Mouse (Mus musculus) embryonic facial prominence, embryonic 10.5 days (tissue): ENCODE results near the gene Acsbg2. TPM values are rescaled to one million over a fixed set of nuclear protein-coding genes. Genes with fewer than 3 reads are reported as not detected.

ENCODE experiments used
- DNase-seq: peaks from one replicate; pipeline ENCODE4 v3.0.0-alpha.2; 2017; ENCODE audit warnings: low spot score
- H3K27ac ChIP-seq: fragments of 300-500 bp; sonication (generic); replicated peaks from 2 replicates; pipeline ENCODE4 v1.5.1; 2016; ENCODE audit warnings: mild to moderate bottlenecking
- H3K27me3 ChIP-seq: fragments of 300-500 bp; sonication (generic); replicated peaks from 2 replicates; pipeline ENCODE4 v1.6.1; 2016; ENCODE audit warnings: low read depth, mild to moderate bottlenecking; ENCODE audit not compliant: poor library complexity, severe bottlenecking
- H3K36me3 ChIP-seq: fragments of 300-500 bp; sonication (generic); replicated peaks from 2 replicates; pipeline ENCODE4 v1.6.1; 2016; ENCODE audit warnings: mild to moderate bottlenecking, moderate library complexity
- H3K4me1 ChIP-seq: fragments of 300-500 bp; sonication (generic); 2 replicates; pipeline ENCODE4 v1.6.1; 2016
- H3K4me3 ChIP-seq: fragments of 300-500 bp; sonication (generic); 2 replicates; pipeline ENCODE4 v1.5.1; 2016; ENCODE audit warnings: mild to moderate bottlenecking, moderate library complexity
- H3K9me3 ChIP-seq: fragments of 300-500 bp; sonication (generic); 2 replicates; pipeline ENCODE4 v1.6.1; 2016; ENCODE audit warnings: mild to moderate bottlenecking
- WGBS: fragments of 180-500 bp; shearing (Covaris S2); methylation state at CpG from one replicate; pipeline ENCODE4 v1.1.7; 2016; 5-methylcytosine and 5-hydroxymethylcytosine counted together
- polyA plus RNA-seq: library from polyadenylated mRNA; unstranded; fragments of >200 nt; fragmentation: Nextera tagmentation; extraction: Ambion mirVana; gene quantifications from 2 replicates; pipeline ENCODE4 v1.2.1, GENCODE M21; 2016

The Acsbg2 gene
- polyA plus RNA-seq, 1 experiment from 2014 or later, result not detected

- Histone ChIP-seq H3K27ac (no peak overlapping the region), H3K4me1 (peaks cover 3% of the 10 kb centered on the region; the same call in 1 of the 2 replicates), H3K4me3 (no peak overlapping the region), H3K27me3 (no peaks in the 10 kb centered on the region), H3K9me3 (peaks cover 11% of the 10 kb centered on the region), H3K36me3 (no peaks in the 10 kb centered on the region)
- DNase-seq, result no peak
- WGBS, result 81% methylated on average over 7 of the region's 7 CpGs
Observed at GRCm38 (mm10) chr17:56866071-56866470, 8.2 kb downstream of the Acsbg2 start.

GRCm38 (mm10) chr17:56861197-56861596 lies 13.1 kb downstream of the Acsbg2 start:
- H3K27ac ChIP-seq, result no peak overlapping the region
- peaks cover 3% of the 10 kb centered on the region; the same call in 1 of the 2 replicates for H3K4me1 ChIP-seq
- no peaks in the 10 kb centered on the region for H3K27me3 ChIP-seq
- DNase-seq, result no peak
- no peaks in the 10 kb centered on the region for H3K9me3 ChIP-seq
- 59% methylated on average over 3 of the region's 3 CpGs for WGBS
- no peaks in the 10 kb centered on the region for H3K36me3 ChIP-seq
- H3K4me3 ChIP-seq, result no peak overlapping the region

- no peak for DNase-seq
- Histone ChIP-seq H3K9me3 (no peaks in the 10 kb centered on the region), H3K27me3 (no peaks in the 10 kb centered on the region), H3K36me3 (no peaks in the 10 kb centered on the region), H3K4me1 (peaks cover 3% of the 10 kb centered on the region; the same call in 1 of the 2 replicates), H3K4me3 (no peak overlapping the region), H3K27ac (no peak overlapping the region)
- 72% methylated on average over 7 of the region's 7 CpGs for WGBS
Observed at GRCm38 (mm10) chr17:56858922-56859321, 15.3 kb downstream of the Acsbg2 start.

- no peaks in the 10 kb centered on the region for H3K27me3 ChIP-seq
- H3K4me3 ChIP-seq, result no peak overlapping the region
- H3K4me1 ChIP-seq, result peaks cover 3% of the 10 kb centered on the region; the same call in 1 of the 2 replicates
- DNase-seq, result peak; percentile 69
- 51% methylated on average over 4 of the region's 4 CpGs for WGBS
- H3K36me3 ChIP-seq, result no peaks in the 10 kb centered on the region
- H3K9me3 ChIP-seq, result no peaks in the 10 kb centered on the region
- H3K27ac ChIP-seq, result no peak overlapping the region
Observed at GRCm38 (mm10) chr17:56858216-56858615, 16.0 kb downstream of the Acsbg2 start.

- no peak for DNase-seq
- H3K36me3 ChIP-seq, result no peaks in the 10 kb centered on the region
- H3K4me1 ChIP-seq, result no peaks in the 10 kb centered on the region
- WGBS, result 79% methylated on average over 3 of the region's 3 CpGs
- H3K27me3 ChIP-seq, result no peaks in the 10 kb centered on the region
- no peak overlapping the region for H3K27ac ChIP-seq
- H3K4me3 ChIP-seq, result no peak overlapping the region
- no peaks in the 10 kb centered on the region for H3K9me3 ChIP-seq
Observed at GRCm38 (mm10) chr17:56855421-56855820, 18.8 kb downstream of the Acsbg2 start.

GRCm38 (mm10) chr17:56851167-56851566 lies 23.1 kb downstream of the Acsbg2 start:
- no peak for DNase-seq

GRCm38 (mm10) chr17:56849710-56850109 lies 24.5 kb downstream of the Acsbg2 start:
- Histone ChIP-seq H3K4me3 (no peak overlapping the region), H3K27ac (no peak overlapping the region), H3K4me1 (no peaks in the 10 kb centered on the region; the same call in 1 of the 2 replicates), H3K27me3 (no peaks in the 10 kb centered on the region), H3K9me3 (no peaks in the 10 kb centered on the region), H3K36me3 (no peaks in the 10 kb centered on the region)
- no peak for DNase-seq
- 86% methylated on average over 13 of the region's 13 CpGs for WGBS

More at GRCm38 (mm10) chr17:56851167-56851566, 23.1 kb downstream of the Acsbg2 start:
- no peaks in the 10 kb centered on the region for H3K36me3 ChIP-seq
- no peaks in the 10 kb centered on the region for H3K27me3 ChIP-seq
- no peak overlapping the region for H3K4me3 ChIP-seq
- 81% methylated on average over 3 of the region's 3 CpGs for WGBS
- H3K4me1 ChIP-seq, result no peaks in the 10 kb centered on the region; the same call in 1 of the 2 replicates
- no peaks in the 10 kb centered on the region for H3K9me3 ChIP-seq
- H3K27ac ChIP-seq, result no peak overlapping the region

- H3K4me1 ChIP-seq, result no peaks in the 10 kb centered on the region; the same call in 1 of the 2 replicates
- H3K27ac ChIP-seq, result no peak overlapping the region
- DNase-seq, result no peak
- H3K36me3 ChIP-seq, result no peaks in the 10 kb centered on the region
- no peak overlapping the region for H3K4me3 ChIP-seq
- H3K27me3 ChIP-seq, result no peaks in the 10 kb centered on the region
- no peaks in the 10 kb centered on the region for H3K9me3 ChIP-seq
- WGBS, result 88% methylated on average over 5 of the region's 5 CpGs
Observed at GRCm38 (mm10) chr17:56848785-56849184, 25.5 kb downstream of the Acsbg2 start.

GRCm38 (mm10) chr17:56843678-56844077 lies 30.6 kb downstream of the Acsbg2 start:
- no peak overlapping the region for H3K4me3 ChIP-seq
- H3K36me3 ChIP-seq, result no peaks in the 10 kb centered on the region
- H3K27ac ChIP-seq, result no peak overlapping the region
- WGBS, result 82% methylated on average over 5 of the region's 5 CpGs
- H3K9me3 ChIP-seq, result no peaks in the 10 kb centered on the region
- no peaks in the 10 kb centered on the region; the same call in 1 of the 2 replicates for H3K4me1 ChIP-seq
- no peak for DNase-seq
- H3K27me3 ChIP-seq, result no peaks in the 10 kb centered on the region

GRCm38 (mm10) chr17:56842173-56842572 lies 32.1 kb downstream of the Acsbg2 start:
- no peaks in the 10 kb centered on the region for H3K9me3 ChIP-seq
- WGBS, result 82% methylated on average over 5 of the region's 5 CpGs
- no peak overlapping the region for H3K27ac ChIP-seq
- no peak overlapping the region for H3K4me3 ChIP-seq
- no peak for DNase-seq
- no peaks in the 10 kb centered on the region for H3K27me3 ChIP-seq
- H3K4me1 ChIP-seq, result no peaks in the 10 kb centered on the region; the same call in 1 of the 2 replicates
- no peaks in the 10 kb centered on the region for H3K36me3 ChIP-seq

- Histone ChIP-seq H3K4me3 (no peak overlapping the region), H3K27me3 (no peaks in the 10 kb centered on the region), H3K4me1 (no peaks in the 10 kb centered on the region), H3K36me3 (no peaks in the 10 kb centered on the region), H3K9me3 (no peaks in the 10 kb centered on the region), H3K27ac (no peak overlapping the region)
- no peak for DNase-seq
- 76% methylated on average over 7 of the region's 7 CpGs for WGBS
Observed at GRCm38 (mm10) chr17:56840524-56840923, 33.7 kb downstream of the Acsbg2 start.

GRCm38 (mm10) chr17:56836336-56836735 lies 37.9 kb downstream of the Acsbg2 start:
- 91% methylated on average over 8 of the region's 8 CpGs for WGBS
- H3K4me1 ChIP-seq, result no peaks in the 10 kb centered on the region
- no peak for DNase-seq

GRCm38 (mm10) chr17:56833381-56833780 lies 40.9 kb downstream of the Acsbg2 start:
- no peak for DNase-seq
- WGBS, result 91% methylated on average over 1 of the region's 1 CpGs
- no peak overlapping the region for H3K27ac ChIP-seq
- no peaks in the 10 kb centered on the region for H3K36me3 ChIP-seq
- H3K9me3 ChIP-seq, result no peaks in the 10 kb centered on the region
- no peak overlapping the region for H3K4me3 ChIP-seq
- H3K27me3 ChIP-seq, result peaks cover 44% of the 10 kb centered on the region
- peaks cover 18% of the 10 kb centered on the region for H3K4me1 ChIP-seq

More at GRCm38 (mm10) chr17:56836336-56836735, 37.9 kb downstream of the Acsbg2 start:
- Histone ChIP-seq H3K9me3 (no peaks in the 10 kb centered on the region), H3K27ac (no peak overlapping the region), H3K36me3 (no peaks in the 10 kb centered on the region), H3K27me3 (peaks cover 20% of the 10 kb centered on the region), H3K4me3 (no peak overlapping the region)
